Mouse (Mus musculus): ENCODE data around the gene Gpc6.
"Not testable (repeated sequence)": the region's sequence is repeated elsewhere in the genome, so short reads cannot be mapped to it uniquely, and the experiment has no call there.

Gene Gpc6

GRCm38 (mm10) chr14:117369331-117369866 is 444.3 kb downstream of the Gpc6 start:
- DNase-seq (ENCODE audit: low spot score): no peak

GRCm38 (mm10) chr14:117376822-117377376 is 451.8 kb downstream of the Gpc6 start:
- no peak for DNase-seq (ENCODE audit: low spot score)

DNA sequence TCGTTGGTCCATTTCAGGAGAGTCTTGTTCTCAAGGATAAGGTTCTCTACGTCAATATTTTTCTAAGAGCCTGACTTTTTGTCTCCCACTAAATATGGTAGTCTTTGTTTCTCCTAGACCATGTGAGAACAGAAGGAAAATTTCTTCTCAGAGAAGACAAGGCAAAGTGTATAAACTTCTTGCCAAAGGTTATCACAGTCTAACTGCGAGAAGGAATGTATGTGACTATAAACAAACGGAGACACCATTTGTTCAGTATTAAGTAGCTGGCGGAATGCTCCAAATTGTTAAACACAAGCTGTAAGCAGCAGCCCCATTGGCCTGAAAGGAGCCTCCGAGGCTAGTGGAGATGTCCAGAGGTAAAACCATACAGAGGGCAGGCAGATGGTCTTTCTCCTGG is 454.9 kb downstream of the Gpc6 start:
- no peak for DNase-seq (ENCODE audit: low spot score)

DNA sequence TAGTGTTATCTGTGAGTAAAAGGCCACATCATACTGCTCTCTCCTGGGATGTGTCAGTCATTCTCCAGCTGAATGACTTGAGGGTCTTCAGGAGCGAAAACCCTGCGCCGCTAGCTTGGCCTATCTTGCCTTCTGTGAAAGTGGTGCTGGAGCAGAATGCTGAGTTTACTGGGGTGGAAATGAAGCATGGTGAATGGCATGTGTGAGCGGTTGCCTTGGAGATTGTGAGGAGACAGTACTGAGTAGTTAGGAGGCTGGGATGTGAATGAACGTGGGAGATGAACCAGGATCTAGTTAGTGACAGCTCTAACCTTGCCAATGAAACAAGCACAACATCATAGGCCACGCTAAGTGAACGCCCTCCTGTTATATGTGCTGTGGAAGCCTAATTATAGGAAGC is 458.1 kb downstream of the Gpc6 start:
- DNase-seq (ENCODE audit: low spot score): no peak

DNA sequence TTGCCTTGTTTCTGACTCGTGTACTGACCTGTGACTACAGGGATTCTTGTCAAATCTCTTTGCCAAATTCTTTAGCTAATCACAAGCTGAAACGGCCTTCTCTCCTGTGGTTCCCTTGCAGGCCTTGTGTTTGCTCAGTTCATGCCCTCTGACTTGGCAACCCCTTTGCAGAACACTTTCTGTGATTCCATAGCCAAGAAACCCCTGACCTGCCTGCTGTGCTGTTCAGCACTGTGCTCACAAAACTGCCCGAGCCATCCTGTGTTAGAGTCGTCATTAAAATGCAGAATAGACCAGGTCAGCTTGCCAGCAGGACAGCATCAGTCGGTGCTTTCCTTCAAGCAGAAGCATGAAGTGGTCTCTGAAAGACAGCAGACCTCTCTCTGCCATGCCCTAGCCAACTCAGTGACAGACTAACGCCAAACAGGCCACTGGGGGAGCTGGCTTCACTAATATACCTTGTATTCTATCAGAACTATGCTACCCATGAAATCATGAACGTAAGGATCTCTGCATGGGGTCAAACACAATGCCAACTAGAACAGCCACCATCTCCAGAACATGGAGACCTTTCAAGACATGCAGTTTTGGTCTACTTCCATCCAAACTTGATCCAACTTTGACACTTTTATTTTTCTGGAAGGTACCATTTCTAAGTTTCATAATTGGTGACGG is 459.1 kb downstream of the Gpc6 start:
- no peak for DNase-seq (ENCODE audit: low spot score)

GRCm38 (mm10) chr14:117385731-117386270 is 460.7 kb downstream of the Gpc6 start:
- no peak for DNase-seq (ENCODE audit: low spot score)

GRCm38 (mm10) chr14:117390794-117391320 is 465.7 kb downstream of the Gpc6 start:
- no peak for DNase-seq (ENCODE audit: low spot score)

DNA sequence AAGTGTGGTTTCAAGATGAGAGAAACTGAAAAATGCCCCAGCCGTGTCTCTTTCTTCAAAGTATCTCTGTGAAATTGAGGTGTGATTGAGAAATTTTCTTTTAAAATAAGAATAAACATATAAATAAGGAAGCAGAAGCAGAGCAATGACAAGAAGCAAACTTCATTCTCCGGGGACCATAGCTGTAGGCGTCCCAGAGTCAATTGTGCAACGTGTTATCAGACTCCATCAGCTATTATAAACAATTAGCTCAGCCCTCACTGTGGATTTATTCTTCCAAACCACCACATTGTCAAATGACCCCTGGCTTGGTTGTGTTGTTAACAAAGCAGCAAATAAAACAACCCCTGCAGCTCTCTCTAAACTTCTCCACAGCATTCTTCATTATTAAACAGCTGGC is 466.3 kb downstream of the Gpc6 start:
- DNase-seq (ENCODE audit: low spot score): no peak

DNA sequence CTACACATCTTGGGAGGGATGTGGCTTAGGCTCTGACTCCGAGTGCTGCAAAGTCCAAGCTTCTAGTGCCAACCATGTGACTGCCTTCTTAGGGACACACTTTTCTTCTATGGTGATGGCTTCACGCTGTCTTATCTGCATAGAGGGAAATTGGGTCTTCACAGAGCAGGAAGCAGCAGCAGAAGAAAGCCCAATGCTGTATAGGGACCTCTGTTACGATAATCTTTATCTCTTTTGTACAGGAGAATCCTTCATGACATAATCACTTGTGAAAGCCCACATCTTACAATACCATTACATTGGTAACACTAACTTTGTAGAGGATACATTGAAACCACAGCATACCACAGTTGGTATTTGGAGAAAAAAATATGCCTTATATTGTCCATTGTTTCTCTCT is 472.1 kb downstream of the Gpc6 start:
- DNase-seq (ENCODE audit: low spot score): no peak

DNA sequence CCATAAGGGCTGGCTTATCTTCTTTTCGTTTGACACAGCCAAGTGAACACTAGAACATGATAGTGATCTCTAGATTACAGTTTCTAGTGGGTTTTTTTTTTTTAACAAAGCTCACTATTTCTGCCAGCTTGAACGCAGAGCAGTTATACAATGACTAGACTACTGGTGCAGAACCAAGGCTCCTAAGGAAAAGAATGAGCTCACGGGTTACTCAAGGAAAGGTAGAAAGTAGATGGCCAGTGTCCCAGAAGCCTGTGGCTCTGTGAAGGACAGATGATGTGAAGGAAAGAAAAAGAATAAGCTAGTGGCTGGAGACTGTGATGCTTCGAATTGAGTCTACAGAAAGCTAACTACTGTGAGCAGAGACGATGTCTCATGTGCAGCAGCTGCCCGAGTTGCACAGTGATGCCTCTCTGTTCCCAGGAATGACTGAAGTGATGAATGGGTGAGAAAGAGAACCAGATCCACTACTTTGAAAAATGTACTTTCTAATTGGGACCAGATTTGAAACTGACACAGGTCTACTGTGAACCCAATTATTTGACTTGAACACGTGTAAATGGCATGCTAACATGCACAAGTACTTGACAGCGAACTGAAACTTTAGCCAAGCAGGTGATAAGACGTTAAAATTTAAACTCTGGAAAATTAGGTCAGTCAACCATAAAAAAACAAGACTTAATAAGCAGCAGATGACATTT is 482.9 kb downstream of the Gpc6 start:
- no peak for DNase-seq (ENCODE audit: low spot score)

DNA sequence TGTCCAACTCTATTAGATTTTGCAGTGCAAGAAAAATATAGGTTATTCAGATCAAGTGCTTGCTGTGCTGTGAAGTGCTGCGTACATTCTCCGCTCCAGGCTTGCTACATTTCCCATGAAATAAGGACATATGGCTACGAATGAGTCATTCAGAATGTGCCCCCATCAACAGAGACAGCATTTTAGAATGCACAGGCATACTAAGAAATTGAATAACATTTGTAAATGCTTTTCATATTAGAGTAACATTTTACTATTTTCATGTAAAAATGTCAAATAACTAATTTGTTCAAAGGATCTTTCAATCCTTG is 483.4 kb downstream of the Gpc6 start:
- DNase-seq (ENCODE audit: low spot score): no peak

DNA sequence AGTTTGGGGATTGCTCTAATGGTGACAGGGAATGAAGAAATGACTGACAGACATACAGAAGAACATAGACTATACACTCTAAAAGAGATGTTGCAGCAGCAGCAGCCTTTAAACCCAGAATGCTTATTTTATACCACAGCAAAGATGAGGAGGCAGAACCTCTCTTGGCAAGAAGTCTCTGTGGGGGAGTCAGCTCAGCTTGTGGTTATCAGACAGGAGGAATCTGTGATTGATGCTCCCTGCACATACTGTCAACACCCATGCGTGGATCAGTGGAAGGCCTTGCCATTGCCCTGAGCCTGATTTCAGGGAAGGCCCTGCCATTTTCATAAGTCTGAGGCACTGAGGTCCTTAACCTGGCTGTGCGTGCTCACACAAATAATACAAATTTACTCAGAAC is 484.7 kb downstream of the Gpc6 start:
- no peak for DNase-seq (ENCODE audit: low spot score)

- DNase-seq (ENCODE audit: low spot score): no peak
These were observed 485.4 kb downstream of the Gpc6 start for GRCm38 (mm10) chr14:117410511-117410910.

DNA sequence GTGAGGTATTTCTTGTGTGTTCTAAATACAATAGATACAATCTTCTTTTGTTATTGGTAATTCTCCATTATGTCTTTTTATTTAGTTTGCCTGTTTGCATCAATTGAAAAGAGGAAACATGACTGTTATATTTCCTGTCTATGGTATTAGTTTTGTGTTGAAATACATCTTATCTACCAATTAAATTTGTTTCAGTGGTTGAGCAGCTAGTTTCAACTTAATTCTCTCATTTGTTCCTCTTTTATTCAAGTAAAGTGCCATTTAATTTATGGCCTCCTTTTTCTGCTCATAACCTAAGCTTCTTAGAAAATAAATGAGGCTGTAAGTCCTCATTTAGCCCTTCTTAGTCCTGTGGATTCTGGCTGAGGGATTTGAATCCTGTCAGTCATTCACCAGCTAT is 489.9 kb downstream of the Gpc6 start:
- no peak for DNase-seq (ENCODE audit: low spot score)

GRCm38 (mm10) chr14:117419561-117420218 is 494.6 kb downstream of the Gpc6 start:
- DNase-seq (ENCODE audit: low spot score): no peak

GRCm38 (mm10) chr14:117421170-117421569 is 496.1 kb downstream of the Gpc6 start:
- no peak for DNase-seq (ENCODE audit: low spot score)

DNA sequence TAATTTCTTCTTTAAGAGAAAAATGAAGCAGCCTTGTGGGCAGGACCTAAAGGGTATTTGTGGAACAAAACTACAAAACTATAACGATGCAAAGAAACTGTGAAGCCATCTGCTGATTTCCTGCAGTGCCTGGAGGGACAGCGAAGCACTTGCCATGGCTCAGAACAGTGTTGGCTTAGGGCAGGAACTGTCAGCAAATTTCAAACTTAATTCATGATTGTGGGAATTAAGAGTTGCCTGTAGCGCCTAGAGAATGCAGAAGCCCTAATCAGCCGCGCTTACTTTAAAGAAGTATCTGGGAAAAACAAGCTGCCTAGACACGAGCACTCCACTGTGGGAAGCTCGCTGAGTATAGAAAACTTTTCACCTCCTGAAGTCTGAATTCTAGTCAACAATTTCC is 501.0 kb downstream of the Gpc6 start:
- DNase-seq (ENCODE audit: low spot score): no peak

DNA sequence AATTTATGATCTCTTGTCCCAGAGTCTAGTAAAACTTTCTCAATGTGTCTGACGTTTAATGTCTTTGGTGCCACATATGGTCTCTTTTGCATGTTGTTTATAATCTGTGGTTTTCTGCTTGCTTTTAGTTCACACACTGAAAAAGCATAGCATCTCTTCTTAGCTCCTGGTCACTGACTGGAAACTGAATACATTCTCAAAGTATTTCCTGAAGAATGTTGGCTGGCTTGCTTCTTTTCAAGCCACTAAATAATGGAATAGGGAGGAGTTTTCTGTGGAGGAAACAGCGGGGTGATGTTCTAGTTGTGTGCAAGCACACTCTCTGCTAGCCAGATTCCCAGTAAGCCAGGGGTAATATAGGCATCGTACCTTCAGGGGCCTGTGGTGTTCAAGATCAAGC is 502.7 kb downstream of the Gpc6 start:
- DNase-seq (ENCODE audit: low spot score): no peak

DNA sequence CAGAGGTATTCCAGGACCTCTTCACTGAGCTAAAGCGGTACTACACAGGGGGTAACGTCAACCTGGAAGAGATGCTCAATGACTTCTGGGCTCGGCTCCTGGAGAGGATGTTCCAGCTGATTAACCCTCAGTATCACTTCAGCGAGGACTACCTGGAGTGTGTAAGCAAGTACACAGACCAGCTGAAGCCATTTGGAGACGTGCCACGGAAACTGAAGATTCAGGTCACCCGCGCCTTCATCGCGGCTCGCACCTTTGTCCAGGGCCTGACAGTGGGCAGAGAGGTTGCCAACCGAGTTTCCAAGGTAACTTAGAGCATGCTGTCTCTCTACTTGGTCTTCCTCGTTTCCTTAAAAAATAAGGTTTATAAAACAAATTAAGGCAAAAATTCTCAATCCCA is 510.6 kb downstream of the Gpc6 start:
- DNase-seq (ENCODE audit: low spot score): no peak

DNA sequence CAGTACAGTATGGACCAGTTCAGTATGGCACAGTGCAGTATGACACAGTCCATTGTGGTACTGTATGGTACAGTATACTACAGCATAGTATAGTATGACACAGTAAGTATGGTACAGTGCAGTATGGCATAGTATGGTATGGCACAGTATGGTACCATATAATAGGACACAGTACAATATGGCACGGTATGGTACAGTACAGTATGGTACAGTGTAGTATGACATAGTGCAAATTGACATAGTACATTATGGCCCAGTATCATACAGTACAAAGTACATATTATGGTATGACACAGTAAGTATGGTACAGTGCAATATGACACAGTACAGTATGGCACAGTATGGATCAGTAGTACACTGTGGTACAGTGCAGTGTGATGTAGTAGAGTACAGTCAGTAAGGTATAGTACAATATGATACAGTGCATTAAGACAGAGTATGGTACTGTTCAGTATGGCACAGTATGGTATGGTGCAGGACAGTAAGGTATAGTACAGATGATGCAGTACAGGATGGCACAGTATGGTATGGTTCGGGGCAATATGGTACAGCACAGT is 521.6 kb downstream of the Gpc6 start:
- DNase-seq (ENCODE audit: low spot score): not testable (repeated sequence)

GRCm38 (mm10) chr14:117451391-117451991 is 526.4 kb downstream of the Gpc6 start:
- DNase-seq (ENCODE audit: low spot score): no peak

- DNase-seq (ENCODE audit: low spot score): no peak
These were observed 527.0 kb downstream of the Gpc6 start for GRCm38 (mm10) chr14:117452150-117452549.

Data from left cerebral cortex, adult 11 months (tissue).